Mouse (Mus musculus) gastrocnemius, postnatal 4 days (tissue): ENCODE measurements around the gene Edc4. TPM values are rescaled to one million over a fixed set of nuclear protein-coding genes. Genes with fewer than 3 reads are reported as not detected.
"Not testable (repeated sequence)": the region's sequence is repeated elsewhere in the genome, so short reads cannot be mapped to it uniquely, and the experiment has no call there.

Source experiments
- DNase-seq, 2 experiments: peaks; one replicate each; pipeline ENCODE4 v3.0.0; 2021 to 2022; ENCODE audit warnings: low spot score in 2 of 2, mixed read lengths in 2 of 2
- long read RNA-seq, 2 experiments: library from polyadenylated mRNA; stranded (forward); transcript quantifications; one replicate each; pipeline ENCODE4 v2.0.0; 2021
- total RNA-seq, 2 experiments: library from RNA; stranded (reverse); gene quantifications; 2 replicates each; pipeline ENCODE4 v1.2.3; 2021

Edc4 gene
- 10 to 100 TPM; 38.8 to 44.5 TPM for total RNA-seq
- long read RNA-seq, experiment 1, full-length matches to known transcripts, result 25 of 74 reads
- long read RNA-seq, experiment 1, partial matches to known transcripts, result 9 of 74 reads
- long read RNA-seq, experiment 1, other reads (novel, unspliced or antisense), result 40 of 74 reads
- long read RNA-seq, experiment 2, full-length matches to known transcripts, result 30 of 119 reads
- long read RNA-seq, experiment 2, partial matches to known transcripts, result 19 of 119 reads
- long read RNA-seq, experiment 2, other reads (novel, unspliced or antisense), result 70 of 119 reads

DNA sequence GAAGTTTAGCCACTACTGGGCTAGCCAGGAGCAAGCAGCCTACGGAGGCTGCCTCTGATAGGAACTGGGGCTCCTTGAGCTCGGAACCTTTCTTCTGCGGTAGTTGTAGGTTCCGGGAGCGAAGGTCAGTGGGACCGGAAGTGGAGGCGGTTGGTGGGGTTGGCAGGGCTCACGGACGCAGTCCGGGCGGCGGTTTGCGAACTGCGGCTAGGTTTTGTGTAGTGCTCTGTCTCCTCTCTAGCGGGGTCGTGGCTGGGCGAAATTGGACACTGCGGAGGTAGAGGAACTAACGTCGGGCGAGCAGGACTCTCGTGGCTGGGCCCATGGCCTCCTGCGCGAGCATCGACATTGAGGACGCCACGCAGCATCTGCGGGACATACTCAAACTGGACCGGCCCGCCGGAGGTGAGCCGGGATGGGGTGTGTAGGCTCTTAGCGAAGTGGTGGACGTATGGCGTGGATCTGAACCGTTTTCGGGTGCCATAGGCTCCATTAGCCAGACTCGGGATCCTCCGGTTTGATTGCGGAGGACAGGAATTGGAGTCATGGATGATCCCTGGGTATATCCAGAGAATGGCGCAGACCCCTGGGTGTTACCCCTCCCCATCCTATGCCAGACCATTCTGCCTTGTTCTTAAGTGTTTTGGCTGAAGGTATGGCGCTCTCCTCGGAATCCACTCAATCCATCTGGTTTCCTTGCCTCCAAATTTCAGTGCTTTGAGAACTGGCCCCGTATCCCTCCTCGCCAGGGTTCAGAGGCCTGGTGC is at the start of gene Edc4:
Edc4 (plus strand) TSS at position 128 of the 767 bp plus-strand sequence.
- DNase-seq, result peak; percentile 67 to 85

DNA sequence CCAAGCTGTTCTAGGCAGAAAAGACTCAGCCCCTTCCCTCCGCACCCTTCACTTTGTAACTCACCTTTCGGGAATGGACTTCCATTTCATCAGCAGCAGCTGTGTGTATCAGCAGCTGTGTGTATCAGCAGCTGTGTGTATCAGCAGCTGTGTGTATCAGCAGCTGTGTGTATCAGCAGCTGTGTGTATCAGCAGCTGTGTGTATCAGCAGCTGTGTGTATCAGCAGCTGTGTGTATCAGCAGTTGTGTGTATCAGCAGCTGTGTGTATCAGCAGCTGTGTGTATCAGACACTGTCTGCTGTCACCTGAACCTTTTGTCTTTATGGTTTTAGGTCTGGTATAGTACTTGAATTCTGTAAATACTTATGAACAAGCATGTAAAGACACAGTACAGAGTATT is 46.9 kb upstream of the Edc4 start:
- not testable (repeated sequence) for DNase-seq

DNA sequence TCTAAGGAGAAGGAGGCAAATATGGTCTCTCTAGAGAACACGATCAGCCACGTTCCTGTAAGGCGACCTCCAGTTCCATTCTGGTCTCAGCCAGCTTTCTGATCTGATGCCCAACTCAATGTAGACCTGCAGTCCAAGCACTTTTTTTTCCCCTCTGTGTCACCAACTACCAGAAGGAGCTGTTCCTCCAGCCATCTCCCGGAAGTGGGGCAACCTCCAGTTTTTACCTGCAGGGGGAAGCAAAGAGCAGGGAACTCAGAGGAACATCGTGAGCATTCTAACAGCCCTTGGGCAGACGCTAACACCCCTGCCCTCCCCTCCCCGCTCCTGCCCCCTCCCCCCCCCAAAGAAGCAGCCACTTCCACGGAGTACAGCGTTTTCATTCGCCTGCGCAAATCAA is 45.4 kb upstream of the Edc4 start:
- peak; percentile 30 to 47 for DNase-seq

DNA sequence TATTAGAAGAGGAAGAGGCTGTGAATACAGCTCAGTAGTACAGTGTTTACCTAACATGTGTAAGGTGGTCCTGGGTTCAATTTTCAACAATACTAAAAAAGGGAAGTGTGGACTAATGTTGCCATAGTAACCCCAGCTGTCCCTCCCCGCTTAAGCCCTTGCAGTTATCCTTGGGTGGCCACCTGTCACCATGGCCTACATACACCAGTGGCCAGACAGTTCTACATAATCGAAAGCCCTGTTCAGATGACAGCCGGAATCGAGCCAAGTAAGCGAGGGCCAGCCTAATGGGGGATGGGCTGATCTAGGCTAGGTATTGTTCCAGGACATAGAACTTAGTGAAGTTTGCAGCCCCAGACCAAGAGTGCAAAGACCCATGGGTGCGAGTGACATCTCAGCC is 43.7 kb upstream of the Edc4 start:
- DNase-seq, result no peak

DNA sequence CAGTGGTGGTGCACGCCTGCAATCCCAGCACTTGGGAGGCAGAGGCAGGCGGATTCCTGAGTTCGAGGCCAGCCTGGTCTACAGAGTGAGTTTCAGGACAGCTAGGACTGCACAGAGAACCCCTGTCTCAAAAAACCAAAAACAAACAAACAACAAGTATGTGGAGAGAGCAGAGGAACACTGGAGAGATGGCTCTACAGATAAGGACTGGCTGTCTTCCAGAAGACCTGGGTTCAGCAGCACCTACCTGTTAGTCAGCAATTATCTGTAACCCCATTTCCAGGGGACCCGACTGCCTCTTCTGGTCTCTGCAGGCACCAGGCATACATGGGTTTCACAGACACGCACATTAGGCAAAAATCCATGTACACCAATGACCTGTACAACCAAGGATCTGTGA is 41.5 kb upstream of the Edc4 start:
- no peak for DNase-seq

DNA sequence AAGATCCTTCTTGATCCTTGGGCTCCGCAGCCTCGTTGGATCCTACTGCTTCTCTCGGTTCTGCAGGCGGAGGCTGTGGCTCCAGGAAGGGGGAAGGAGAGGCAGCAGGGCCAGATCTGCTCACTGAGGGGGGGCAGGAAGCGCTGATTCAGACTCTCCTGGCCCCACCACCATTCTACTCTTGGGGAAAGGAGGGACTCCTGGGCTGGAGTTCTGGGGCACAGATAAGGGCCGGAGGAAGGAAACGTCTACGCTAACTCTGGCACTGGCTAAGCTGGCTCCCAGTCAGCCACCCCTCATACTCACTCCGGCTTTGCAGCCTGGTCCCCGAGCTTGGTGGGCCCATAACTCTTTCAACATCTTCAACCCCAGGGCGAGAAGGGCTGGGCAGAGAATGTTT is 34.0 kb upstream of the Edc4 start:
- DNase-seq, result no peak

DNA sequence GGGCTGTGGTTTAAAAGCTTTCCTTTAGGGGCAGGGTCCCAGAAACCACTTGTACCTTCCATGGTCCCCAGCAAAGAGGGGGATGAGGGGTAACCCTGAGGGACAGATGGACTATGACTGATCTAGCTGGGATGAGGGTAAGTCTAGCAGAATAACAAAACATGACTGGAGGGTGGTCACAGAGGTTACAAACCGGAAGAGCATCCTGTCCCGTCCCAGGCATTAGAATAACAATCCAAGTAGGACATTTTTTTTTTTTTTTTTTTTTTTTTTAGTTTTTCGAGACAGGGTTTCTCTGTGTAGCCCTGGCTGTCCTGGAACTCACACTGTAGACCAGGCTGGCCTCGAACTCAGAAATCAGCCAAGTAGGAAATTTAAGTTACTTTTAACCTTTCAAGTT is 30.7 kb upstream of the Edc4 start:
- no peak for DNase-seq

DNA sequence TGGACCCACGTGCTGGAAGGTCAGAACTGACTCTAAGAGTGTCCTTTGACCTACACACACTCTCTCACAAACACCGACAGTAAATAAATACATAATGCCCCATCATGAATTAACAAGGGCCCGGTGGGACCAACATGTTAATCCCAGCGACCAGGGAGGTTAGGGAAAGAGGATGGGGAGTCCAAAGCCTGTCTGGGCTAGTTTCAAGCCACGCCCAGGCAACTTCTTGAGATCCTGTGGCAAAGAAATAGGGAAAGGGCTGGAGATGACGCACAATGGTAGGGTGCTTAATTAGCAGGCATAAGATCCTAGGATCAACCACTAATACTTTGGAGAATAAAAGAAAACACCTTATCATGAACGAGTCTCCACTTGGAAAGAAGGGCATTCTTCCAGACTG is 30.1 kb upstream of the Edc4 start:
- no peak for DNase-seq

DNA sequence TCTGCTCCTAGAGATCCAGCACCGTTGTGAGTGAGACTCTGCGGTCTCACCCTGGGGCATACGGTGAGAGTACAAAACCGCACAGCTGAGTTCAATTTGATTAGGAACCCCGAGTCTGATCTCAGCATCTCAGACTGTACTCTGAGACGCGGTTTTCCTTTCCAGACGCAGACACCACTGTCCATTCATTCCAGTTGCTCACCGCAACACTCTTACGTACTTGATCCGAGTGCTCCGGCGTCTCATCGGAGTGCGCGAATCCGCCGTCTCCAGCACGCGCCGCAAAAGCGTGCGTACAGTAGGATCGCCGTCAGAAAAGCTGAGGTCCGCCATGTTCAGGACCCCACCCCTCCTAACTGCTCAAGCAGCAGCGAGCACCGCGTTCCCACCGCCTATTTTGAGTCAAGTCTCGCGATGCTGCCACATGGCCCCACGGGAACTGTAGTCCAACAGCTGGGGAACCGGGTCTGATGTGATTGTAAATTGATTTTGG is 29.0 kb upstream of the Edc4 start:
- peak; percentile 80 to 91 for DNase-seq

DNA sequence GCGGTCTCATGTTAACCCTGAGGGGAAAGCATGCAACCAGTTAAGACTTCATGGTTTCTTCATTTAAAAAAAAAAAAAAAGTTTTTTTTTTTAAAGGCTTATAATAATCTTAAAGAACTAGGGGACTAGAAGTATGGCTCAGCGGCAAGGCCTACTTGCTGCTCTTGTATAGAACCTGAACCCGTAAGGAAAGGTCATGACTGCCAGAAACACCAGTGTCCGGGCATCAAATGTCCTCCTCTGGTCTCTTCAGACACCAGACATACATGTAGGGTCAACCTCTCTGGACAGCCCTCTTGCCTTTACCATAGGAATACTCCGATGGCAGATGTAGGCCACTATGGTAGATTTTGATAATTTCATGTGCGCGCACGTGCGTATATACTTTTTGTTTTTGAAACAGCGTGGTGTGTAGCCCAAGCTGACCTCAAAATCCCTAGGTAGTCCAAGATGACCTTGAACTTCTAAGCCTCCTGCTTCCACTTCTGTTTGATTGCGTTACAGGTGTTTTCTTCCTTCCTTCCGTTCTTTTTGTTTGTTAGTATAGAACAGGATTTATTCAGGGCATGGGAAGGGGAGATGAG is 28.4 kb upstream of the Edc4 start:
- DNase-seq, result no peak

DNA sequence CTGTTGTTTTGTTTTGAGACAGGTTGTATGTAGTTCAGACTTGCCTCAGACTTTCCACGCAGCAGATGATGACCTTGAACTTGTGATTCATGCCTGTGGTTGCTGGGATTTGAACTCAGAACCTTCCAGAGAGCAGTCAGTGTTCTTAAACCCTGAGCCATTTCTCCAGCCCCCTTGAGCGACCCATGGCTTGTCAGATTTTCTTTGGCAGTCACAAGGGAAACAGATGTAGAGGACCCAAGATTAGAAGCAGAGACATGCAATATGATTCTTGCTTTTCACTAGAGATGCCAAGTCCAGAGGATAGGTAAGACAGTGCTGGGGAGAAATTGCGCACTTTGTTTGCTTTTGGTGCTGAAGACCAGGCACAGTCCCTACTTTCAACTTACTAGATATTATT is 27.5 kb upstream of the Edc4 start, which contains the start of gene Cenpt:
Cenpt (minus strand) TSS at position 101 of the 400 bp plus-strand sequence.
- no peak for DNase-seq

DNA sequence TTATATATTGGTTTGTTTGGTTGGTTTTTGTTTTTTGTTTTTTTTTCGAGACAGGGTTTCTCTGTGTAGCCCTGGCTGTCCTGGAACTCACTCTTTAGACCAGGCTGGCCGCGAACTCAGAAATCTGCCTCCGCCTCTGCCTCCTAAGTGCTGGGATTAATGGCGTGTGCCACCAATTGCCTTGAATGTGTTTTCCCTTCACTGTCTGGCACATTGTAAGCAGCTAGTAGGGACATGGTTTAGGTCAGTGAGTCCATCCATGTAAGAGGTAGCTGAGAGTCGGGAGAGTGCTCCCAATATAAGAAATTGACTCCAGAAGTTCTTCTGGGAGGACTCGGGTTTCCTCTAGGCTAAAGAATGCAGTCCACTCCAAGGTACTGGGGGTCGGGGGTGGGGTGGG is 26.4 kb upstream of the Edc4 start:
- no peak for DNase-seq

DNA sequence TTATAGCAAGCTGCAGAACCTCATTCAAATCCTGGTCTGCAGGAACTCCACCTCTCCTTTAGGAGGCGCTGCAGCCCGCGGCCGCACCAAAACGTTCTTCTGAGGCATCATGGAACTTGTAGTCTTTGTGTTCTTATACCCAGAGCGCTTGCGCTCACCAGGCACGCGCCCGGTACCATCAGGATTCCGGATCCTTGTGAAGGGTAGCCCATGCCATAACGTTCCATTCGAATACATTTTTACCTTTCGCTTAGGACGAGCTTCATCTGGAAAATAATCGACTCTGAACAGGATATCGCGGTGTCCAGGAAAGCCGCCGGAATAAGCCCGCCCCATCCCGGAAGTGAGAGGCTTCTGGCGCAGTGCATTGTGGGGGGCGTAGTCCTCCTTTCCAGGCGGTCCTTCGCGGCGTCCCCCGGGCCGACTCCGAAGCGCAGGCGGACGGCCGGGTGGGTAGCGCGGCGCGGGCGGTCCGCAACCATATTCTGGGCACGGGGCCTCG is 25.9 kb upstream of the Edc4 start, which contains the start of gene Thap11:
Thap11 (plus strand) TSS at position 418 of the 502 bp plus-strand sequence.
- DNase-seq, result peak; percentile 87 to 95

DNA sequence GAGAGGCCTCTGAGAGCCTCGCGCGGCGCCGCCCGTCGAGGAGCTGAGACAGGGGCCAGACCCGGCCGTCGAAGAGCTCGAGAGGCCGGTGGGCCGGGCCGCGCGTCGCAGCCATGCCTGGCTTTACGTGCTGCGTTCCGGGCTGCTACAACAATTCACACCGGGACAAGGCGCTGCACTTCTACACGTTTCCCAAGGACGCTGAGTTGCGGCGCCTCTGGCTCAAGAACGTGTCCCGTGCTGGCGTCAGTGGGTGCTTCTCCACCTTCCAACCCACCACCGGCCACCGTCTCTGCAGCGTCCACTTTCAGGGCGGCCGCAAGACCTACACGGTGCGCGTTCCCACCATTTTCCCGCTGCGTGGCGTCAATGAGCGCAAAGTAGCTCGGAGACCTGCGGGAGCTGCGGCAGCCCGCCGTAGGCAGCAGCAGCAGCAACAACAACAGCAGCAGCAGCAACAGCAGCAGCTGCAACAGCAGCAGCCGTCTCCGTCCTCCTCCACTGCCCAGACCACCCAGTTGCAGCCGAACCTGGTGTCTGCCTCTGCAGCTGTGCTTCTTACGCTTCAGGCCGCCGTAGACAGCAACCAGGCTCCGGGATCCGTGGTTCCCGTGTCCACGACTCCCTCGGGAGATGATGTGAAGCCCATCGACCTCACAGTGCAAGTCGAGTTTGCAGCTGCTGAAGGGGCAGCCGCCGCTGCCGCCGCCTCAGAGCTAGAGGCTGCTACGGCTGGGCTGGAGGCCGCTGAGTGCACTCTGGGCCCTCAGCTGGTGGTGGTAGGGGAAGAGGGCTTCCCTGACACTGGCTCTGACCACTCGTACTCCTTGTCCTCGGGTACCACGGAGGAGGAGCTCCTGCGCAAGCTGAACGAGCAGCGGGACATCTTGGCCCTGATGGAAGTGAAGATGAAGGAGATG is 25.2 kb upstream of the Edc4 start:
- DNase-seq, result peak; percentile 32 to 68

DNA sequence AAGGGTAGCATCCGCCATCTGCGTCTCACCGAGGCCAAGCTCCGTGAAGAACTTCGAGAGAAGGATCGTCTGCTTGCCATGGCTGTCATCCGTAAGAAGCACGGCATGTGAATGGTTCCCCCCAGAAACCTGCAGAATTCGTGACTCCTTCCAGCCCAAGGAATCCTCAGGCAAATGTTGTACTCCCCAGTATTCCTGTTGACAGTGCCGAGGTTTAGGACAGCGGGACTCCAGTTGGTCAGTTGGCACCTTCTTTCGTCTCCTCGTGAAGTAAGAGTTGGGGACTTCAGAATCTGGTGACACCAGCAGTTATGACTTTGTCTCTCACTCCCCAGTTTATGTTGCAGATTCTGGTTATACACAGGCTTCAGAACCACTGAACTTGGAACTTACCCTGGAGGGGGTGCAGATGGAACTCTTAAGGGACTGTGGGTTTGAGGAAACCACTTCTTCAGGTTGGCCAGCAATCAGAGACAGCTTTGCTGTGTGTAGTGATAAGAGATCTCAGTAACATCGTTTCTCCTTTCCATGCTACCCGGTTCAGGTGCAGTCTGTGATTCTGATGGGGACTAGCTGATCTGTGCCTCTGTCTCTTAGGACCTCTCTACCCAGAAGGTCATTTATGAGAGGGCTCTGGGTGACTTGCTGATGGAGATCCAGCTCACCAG is 24.4 kb upstream of the Edc4 start:
- no peak for DNase-seq

DNA sequence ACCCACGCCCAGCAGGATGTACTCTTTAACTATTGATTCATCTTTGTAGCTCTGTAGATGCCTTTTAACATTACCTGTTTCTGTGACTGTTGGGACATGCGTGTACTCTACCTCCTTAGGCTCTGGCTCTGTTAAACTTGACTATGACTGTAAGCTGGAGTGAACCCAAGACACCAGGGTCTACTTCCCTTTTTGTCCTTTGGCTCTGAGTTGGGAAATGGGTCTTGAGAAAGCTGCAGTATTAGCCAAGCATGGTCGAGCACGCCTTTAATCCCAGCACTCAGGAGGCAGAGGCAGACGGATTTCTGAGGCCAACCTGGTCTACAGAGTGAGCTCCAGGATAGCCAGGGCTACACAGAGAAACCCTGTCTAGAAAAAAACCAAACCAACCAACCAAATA is 22.2 kb upstream of the Edc4 start:
- DNase-seq, result no peak

DNA sequence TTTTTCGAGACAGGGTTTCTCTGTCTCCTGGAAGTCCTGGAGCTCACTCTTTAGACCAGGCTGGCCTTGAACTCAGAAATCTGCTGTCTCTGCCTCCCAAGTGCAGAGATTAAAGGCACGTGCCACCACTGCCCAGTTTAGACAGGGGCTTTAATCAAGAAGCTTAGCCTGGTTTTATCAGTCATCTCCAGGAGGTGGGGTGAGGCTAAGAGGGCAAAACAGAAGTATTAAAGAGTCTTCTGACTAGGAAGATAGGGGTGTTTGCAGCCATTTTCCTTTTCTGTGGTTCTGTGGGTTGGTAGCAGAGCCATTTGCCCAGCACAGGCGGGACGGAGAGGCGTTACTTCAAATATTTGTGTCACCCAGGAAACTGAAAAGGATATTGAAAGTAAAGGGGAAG is 21.4 kb upstream of the Edc4 start:
- no peak for DNase-seq

DNA sequence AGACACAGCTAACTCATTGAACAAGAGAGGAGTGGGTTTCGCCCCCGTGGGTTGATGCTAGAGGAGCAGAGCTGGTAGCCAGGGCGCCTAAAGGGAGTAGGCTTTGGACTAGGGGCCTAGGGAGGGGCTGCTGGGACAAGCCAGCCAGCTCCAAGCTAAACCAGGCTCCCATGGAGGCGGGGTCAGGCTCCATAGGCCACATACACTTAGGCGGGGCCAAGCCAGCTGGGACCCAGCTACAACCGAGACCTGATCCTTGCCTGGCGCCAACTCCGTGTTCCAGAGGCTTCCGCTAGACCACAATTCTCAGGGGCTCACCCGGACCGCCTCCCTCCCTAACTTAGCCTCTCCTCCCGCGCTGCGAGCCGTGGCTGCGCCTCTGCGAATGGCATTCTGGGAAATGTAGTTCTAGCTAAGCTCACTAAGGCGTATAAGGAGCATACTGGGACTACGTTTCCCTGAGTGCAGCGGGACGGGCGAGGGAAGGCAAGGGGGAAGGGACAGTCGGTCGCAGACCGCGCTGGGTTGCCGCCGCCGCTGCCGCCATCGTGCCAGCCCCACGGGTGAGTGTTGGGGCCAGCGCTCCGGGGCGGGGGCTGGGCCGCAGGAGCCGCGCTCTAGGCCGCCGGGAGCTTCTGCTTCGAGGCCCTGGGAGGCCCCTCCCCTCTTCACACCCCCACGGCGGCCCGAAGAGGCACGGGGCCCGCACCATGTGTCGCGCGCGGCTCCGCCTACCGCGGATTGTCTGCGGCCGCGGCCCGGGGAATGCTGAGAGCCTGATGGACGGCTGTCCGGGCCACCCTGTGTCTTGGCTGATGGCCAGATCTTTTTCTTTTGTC is 20.3 kb upstream of the Edc4 start, which contains the start of gene Nutf2:
Nutf2 (plus strand) TSS at position 438 of the 839 bp plus-strand sequence.
- DNase-seq, result peak; percentile 79 to 93

DNA sequence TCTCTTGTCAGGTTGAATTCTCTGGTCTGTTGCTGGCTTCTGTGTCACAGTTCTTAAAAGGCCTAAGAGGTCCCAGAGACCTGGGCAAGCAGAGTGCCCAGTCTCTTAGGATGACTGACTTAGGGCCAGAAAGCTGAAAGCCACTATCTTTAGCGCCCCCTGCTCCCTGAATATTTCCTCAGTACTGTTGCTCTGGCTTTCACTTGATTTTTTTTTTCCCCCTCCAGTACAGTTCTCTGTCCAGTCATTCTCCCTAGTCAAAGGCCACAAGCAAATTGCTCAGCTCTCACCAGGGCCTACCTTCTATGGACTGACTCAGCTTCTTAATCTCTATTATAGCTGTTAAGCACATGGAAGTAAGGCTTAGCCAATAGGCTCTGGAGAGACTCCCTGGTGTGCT is 18.7 kb upstream of the Edc4 start:
- no peak for DNase-seq
